Mouse (Mus musculus): Measurements from ENCODE around the gene Slc22a14. TPM values are rescaled to one million over a fixed set of nuclear protein-coding genes. Genes with fewer than 3 reads are reported as not detected.
A peak's percentile ranks its signal among the peaks of the same experiment; 100 is the strongest.
"Not testable (repeated sequence)": the region's sequence is repeated elsewhere in the genome, so short reads cannot be mapped to it uniquely, and the experiment has no call there.

Gene Slc22a14
- polyA plus RNA-seq, 1 experiment, result 0.17 TPM

DNA sequence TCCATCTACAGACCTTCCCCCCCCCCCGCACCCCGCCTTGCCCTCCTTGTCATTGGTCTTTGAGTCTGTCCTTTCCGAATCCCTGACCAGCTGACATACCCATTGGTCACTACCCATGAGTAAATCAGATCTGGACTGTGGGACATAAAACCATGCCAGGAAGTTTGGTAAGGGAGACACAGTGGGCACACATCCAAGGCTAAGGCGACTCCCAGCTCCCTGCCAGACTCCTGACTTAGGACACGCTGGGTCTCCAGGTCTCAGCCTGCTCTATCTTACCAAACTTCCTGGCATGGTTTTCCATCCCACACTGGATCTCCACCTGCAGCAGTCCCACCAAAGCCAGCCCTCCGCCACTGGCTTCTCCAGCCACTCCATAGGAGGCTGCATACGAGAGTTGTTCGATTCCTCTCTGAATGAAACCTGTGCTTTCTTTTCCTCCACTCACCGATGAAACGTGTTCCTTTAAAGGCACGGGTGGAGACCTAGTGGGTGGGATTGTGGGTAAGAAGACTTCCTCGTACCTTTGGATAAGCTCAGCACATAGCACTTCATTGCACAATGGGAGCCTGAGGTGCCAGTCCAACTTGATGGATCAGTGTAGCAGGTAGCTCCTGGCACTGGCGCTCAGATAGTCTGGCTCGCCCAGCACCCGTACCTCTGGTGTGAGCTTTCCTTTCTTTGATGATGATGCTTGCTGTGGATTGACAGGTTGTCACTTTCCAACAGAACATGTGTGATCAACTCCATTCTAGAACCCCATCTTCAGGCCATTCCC, 35.0 kb downstream of the Slc22a14 start:
- no peak for DNase-seq (ENCODE audit: low read depth, low spot score)
- WGBS, result 64% methylated on average over 15 of the region's 15 CpGs

DNA sequence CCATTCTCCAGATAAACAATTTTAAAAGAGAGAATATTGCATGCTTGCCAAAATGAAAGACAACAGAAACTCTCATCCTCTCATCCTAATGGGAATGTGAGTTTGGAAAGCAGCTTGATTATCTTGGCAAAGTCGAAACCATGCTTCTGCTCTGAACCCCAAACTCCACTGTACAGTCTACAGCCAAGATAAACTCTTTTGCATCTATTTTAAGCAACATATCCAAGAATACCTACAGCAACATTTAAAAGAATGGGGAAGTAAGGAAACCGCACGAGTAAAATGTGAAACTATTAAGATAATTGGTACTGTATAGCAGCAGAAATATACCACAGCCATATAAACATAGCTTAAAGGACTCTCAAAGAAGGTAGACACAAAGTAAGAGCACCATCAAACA, 36.9 kb downstream of the Slc22a14 start:
- 66% methylated on average over 3 of the region's 3 CpGs for WGBS
- DNase-seq (ENCODE audit: low read depth, low spot score), result no peak

DNA sequence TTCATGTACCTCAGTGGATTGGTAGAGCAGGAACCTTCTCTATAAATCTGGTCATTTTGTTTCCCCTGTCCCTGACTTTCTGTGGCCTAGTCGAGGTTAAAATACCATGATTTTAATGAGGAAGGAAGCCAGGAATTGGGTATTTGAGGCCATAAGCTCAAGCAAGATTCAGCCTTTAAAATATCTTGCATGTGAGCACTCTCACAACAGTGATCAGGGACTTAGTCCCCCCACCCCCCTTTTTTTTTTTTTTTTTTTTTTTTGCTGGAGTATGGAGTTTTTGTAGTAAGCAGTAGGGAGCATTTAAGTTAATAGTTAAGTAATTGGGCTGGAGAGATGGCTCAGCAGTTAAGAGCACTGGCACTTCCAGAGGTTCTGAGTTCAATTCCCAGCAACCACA, 41.2 kb downstream of the Slc22a14 start:
- DNase-seq (ENCODE audit: low read depth, low spot score), result no peak
- 75% methylated on average over 1 of the region's 1 CpGs for WGBS

DNA sequence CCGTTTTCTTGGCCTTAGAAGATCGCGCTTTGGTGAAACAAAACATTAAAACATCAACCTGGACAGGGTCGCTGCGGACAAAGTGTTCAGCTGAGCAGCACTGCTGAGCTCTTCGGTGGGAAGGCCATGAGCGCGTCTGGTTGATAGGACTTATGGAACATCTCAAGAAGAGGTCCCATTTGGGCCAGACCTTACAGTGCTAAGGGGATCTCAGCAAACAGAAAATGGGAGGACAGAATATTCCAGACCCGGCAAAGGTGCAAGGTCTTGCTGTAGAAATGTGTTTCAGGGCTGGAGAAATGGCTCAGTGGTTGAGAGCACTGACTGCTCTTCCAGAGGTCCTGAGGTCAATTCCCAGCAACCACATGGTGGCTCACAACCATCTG, 42.1 kb downstream of the Slc22a14 start:
- WGBS, result 2% methylated on average over 9 of the region's 9 CpGs
- DNase-seq (ENCODE audit: low read depth, low spot score), result no peak

DNA sequence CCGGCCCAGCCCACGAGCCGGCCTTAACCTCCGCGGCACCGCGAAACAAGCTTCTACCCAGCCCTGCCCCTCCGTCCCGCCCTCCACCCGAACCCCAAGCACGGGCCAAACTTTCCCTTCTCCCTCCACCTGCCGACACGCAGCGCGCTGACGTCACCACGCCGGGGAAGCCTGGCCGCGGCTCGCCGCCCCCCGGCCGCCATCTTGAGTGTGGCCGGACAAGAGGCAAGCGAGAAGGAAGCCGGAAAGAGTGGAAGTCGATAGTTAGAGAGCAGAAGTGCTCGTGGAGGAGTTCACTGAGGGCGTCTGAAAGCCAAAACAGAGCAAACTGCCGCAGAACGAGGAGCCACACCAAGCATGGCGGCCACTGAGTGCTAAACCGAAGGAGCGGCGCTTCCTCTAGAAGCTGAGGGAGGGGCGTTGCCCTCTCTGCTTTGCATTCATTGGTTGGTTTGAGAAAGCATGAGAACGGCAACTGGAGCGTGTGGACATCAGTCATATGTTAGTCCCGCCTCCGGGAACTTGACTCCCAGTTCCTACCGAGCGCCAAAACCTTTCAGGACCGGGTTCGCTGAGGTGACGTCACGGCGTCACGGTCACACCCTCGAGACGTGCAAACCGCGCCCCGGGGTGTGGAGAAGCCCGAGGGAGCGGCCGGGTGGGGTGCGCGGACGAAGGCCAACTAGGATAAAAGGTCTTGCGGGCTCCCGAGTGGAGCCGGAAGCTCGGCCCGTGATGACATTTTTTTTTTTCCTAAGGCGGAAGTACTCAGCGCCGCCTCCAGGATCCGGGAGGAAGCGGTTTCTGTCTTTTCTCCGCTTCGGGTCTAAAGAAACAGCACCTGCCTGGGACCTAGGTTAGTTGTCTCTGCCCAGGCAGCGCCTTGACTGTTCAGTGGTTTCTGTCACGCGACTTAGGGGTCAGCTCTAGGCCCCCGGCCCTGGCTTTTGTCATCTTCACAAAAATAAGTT, 42.8 kb downstream of the Slc22a14 start, which contains the start of gene Oxsr1:
Oxsr1 (minus strand) TSS at position 139 of the 971 bp plus-strand sequence.
- under 1% methylated on average over 76 of the region's 76 CpGs for WGBS
- DNase-seq (ENCODE audit: low read depth, low spot score), result peak; percentile 99

DNA sequence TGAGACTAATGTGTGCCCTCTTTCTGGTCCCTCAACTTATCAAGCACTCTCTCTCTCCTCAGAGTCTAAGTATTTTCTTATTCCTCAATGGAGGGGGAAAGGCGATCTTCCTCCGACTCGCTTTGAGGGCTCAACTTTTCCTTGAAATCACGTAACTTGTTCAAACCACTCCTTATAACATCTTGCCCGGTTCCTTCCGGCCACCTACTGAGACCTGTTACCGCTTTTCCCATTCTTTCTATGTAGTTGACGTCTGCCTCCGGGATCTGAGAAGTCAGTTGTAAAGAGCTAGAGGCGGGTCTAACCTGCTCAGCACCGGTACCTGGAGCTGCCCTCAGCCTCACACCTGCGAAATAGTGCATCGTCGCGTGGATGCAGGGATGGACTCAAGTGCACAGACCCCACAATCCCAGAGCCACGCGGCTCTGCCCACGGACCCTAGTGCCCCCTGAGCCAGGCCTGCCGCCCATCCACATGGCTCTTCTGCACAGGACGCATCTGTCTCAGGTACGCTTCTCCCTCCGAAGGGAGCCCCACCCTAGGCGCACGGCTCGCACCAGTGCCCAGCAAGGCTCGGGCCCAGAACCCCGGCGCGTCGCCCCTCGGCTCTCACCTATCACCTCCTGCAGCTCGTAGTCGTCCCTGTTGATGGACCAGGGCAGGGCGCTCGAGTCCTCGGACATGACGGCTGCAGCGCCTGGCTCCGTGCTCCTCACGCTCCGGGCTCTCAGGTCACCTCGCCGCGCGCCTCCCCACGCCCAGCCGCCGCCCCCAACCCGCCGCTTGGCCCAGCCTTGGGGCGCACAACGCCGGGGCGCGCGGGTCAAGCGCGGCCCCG, 43.7 kb downstream of the Slc22a14 start:
- WGBS, result under 1% methylated on average over 58 of the region's 59 CpGs
- no peak for DNase-seq (ENCODE audit: low read depth, low spot score)

DNA sequence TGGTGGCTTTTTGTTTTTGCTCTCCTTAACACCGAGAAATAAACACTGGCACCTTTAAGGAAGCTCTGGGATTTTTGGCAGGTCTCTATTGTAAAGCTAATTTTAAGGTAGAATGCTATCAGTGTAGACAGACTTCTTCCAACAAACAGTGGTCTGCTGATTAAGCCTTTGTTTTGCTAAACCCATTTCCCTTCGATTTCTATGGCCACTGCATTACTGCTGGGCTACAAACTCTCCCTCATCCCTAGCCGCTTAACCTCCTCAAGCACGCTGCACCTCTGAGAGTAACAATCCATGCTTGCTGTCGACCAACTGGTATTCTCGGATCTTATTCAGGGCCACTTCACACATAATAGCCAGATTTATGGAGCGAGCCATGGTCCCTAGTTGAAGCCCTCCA, 44.4 kb downstream of the Slc22a14 start:
- DNase-seq (ENCODE audit: low read depth, low spot score), result no peak
- WGBS, result 17% methylated on average over 7 of the region's 7 CpGs

DNA sequence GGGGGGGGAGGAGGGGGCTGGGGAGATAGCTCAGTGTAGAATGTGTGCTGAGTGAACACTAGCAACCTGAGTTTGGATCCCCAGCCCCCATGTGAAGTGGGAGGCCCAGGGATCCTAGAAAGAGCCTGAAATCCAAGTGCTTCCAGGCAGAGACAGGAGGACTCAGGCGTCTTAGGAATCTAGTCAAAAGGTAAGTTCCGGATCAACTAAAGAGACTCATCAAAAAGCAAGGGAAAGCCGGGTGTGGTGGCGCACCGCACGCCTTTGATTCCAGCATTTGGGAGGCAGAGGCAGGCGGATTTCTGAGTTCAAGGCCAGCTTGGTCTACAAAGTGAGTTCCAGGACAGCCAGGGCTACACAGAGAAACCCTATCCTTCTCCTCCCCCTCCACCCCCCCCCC, 44.9 kb downstream of the Slc22a14 start:
- DNase-seq (ENCODE audit: low read depth, low spot score), result no peak
- WGBS, result 70% methylated on average over 7 of the region's 7 CpGs

DNA sequence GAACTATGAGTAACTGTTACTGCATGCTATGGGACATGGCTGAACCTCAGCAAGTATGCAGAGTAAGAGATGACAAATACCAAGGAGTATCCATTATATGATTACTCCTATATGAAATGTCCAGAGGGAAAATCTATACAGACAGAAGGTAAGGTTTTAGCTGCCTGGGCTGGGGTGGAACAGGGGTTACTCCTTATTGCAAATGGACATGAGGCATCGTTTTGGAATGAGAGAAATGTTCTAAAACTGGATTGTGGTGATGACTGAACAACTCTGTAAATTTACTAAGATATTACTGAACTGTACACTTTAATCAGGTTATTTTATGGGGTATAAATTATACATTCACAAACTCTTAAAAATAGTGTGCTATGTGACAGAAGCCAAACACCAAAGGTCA, 46.5 kb downstream of the Slc22a14 start:
- no peak for DNase-seq (ENCODE audit: low read depth, low spot score)
- 79% methylated on average over 1 of the region's 1 CpGs for WGBS

DNA sequence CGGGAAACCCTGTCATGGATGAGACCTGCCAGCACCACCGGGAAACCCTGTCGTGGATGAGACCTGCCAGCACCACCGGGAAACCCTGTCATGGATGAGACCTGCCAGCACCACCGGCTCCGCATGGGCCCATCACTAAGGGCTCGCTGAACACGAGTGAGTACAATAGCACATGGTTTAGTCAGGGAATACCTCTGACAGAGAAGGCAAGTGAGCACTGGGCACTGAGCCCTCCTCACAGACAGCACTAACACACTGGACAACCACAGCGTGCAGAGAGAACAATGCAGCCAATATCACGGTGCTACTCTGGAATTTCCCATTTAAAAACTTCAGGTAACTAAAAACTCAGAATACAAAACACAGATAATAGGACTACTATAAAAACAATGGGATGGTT, 52.3 kb downstream of the Slc22a14 start:
- WGBS, result 89% methylated on average over 10 of the region's 10 CpGs

DNA sequence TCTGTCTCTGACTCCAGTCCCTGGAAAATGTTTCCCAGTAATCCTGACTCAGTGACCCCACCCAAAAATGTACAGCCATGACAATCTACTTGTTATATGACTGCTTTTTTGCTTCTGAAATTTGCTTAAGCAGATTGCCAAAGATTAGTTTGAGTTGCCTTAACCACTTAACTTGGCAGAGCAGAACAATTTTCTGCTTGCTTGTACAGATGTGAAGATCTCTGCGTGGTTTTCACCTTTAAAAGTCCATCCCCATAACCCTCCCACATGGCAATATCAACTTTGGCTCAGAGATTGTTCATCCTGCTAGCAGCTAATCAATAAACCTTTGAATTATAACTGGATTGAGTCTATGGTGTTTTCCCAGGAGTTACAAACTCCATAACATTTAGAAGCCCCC, 56.3 kb downstream of the Slc22a14 start:
- DNase-seq (ENCODE audit: low read depth, low spot score), result no peak
- 61% methylated on average over 1 of the region's 1 CpGs for WGBS

More for the DNA sequence above, 52.3 kb downstream of the Slc22a14 start:
- DNase-seq (ENCODE audit: low read depth, low spot score), result no peak

DNA sequence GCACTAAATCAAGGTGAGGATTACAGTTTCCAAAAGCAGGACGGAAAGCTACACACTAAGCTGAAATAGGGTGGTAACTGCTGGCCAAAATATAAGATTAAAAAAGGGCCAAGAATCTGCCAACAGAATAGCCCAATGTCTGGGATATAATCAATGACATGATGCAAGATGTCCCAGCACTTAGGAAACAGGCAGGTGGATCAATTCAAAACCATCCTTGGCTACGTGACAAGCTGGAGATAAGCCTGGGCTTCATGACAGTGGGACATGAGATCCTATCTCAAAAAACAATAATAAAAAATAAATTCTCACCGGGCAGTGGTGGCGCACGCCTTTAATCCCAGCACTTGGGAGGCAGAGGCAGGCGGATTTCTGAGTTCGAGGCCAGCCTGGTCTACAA, 59.5 kb downstream of the Slc22a14 start:
- 88% methylated on average over 7 of the region's 7 CpGs for WGBS
- no peak for DNase-seq (ENCODE audit: low read depth, low spot score)

DNA sequence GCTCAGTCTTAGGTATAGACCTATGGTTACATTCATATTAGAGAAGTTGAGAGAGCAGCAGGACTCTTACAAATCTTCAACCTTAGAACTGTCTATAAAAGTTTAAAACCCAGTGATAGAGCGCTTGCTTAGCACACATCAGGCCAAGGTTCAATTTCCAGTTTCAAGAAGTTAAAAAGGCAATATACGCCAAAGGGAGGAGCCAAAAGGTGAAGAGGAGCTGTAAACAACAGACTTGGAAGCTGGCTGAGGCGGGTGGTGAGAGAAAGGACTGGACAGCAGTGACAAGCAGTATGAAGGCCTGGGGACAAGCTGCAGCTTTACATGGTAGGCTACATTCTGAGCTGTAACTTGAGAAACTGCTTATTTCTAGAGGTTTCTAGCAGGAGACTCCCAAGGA, 66.8 kb downstream of the Slc22a14 start:
- DNase-seq (ENCODE audit: low read depth, low spot score), result peak; percentile 72
- 29% methylated on average over 3 of the region's 3 CpGs for WGBS

DNA sequence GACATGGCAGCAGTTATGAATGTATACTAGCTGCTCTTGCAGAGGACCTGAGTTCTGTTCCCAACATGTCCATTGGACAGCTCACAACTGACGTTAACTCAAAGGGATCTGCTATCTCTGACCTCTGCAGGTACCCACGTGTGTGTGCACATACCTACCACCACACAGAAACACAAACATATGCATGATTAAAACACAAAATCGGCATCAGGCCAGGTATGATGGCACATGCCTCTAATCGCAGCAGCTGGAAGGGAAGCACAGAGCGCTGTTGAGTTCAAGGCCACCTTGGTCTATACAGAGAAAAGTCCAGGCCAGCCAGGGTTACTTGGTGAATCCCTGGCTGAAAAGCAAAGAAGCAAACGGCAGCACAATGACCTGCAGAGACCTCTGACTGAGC, 67.7 kb downstream of the Slc22a14 start:
- WGBS, result 74% methylated on average over 6 of the region's 6 CpGs

DNA sequence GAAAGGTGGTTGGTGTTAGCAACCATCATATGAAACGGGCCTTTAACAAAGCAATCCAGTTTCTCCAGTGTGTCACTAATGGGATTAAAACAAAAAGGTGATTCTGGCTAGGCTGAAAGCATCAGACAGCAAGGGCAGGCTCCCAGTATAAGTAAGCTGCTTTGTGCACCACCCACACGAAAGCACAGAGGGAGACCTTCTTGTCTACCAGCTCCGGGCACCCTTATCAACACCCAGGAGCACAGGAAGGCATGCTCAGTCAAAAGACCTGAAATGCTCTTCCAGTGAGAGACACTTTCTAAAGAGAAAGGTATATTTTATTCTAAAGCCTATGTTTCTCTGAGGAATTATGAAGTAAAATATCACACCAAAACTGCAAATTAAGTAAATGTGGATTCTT, 74.6 kb downstream of the Slc22a14 start:
- 93% methylated on average over 3 of the region's 3 CpGs for WGBS
- no peak for DNase-seq (ENCODE audit: low read depth, low spot score)

More for the DNA sequence above, 67.7 kb downstream of the Slc22a14 start:
- DNase-seq (ENCODE audit: low read depth, low spot score), result no peak

DNA sequence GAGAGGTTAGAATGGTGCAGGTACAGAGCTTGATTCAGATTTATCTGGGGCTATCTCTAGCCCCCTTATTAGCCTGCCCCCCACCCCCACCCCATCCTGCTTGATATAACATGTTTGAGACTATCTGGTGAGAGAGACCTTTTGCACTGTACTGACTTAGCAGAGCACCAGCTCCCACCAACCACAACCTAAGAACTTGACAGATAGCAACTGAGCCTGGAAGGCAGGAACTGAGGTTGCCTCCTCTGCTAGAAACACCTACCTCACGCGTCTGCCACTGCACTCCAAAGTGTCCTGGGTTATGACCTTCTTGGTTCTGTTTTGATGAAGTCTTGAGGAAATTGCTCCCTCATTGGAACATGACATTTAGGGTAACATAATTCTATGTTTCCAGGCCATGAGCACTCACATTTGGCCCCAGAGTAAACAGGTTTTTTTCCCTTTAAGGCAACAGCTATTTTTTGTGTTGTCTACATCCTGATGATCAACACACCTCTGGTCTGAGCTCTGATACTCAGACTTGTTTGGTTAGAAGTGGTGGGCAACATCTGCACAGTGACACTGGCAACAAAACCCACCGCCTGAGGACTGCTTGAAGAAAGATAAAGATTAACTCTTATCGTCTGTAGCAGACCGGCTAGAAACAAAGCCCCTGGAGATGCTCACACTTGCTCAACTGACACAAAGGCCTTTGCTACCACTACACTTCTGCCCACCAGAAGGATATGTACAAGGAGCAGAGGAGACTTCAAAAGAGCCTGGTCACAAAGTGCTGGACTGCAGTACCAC, 84.3 kb downstream of the Slc22a14 start:
- WGBS, result 90% methylated on average over 5 of the region's 5 CpGs
- DNase-seq (ENCODE audit: low read depth, low spot score), result no peak

DNA sequence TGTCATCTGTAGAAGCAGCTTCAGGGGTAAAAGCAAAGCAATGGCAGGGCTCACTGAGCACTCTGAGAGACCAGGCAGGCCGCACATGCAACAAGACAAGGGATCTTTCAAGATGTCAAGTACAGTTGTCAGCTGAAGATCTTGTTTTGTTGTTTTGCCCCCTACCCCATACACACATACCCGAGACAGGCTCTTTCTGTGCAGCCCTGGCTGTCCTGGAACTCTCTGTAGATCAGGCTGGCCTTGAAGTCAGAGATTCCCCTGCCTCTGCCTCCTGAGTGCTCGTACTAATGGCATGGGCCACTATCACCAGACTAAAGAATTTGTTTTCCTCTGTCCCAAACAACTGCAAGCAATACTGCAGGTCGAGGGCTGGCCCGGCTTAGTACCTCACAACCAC, 87.3 kb downstream of the Slc22a14 start:
- 92% methylated on average over 5 of the region's 5 CpGs for WGBS
- no peak for DNase-seq (ENCODE audit: low read depth, low spot score)

DNA sequence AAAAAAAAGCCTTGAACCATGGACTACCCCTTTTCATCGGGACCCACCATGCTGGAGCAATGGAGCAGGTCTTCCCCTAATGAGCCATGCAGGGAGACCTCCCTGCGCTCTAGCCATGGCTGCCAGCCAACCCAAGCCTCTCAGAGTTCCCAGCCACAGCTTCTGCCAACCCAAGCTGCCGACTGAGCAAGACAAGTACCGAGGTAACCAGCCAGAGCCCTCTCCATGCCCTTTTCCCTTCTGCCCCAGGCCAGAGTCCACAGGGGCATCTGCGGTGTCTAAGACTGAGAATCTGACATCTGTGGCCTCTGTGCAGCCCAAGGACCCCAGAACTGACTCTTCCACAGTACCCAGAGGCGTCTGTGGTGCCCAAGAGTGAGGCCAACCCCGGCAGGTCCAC, 89.0 kb downstream of the Slc22a14 start:
- WGBS, result 70% methylated on average over 7 of the region's 7 CpGs
- no peak for DNase-seq (ENCODE audit: low read depth, low spot score)

DNA sequence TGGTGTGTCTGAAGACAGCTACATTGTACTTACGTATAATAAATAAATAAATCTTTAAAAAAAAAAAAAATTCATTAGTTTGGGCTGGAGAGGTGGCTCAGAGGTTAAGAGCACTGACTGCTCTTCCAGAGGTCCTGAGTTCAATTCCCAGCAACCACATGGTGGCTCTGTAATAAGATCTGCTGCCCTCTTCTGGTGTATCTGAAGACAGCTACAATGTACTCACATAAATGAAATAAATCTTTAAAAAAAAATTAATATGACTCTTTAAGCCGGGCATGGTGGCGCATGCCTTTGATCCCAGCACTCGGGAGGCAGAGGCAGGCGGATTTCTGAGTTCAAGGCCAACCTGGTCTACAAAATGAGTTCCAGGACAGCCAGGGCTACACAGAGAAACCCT, 90.5 kb downstream of the Slc22a14 start:
- 91% methylated on average over 5 of the region's 5 CpGs for WGBS
- not testable (repeated sequence) for DNase-seq (ENCODE audit: low read depth, low spot score)

Measured in large intestine, adult 2 months (tissue).